Mouse (Mus musculus) adrenal gland, postnatal 4 days (tissue): ENCODE measurements around the gene AY358078. TPM values are rescaled to one million over a fixed set of nuclear protein-coding genes. Genes with fewer than 3 reads are reported as not detected.

Experiments
- microRNA-seq: library from miRNA; unstranded; fragments of <30 nt; microRNA quantifications from one replicate; pipeline ENCODE4 v1.2.0, GENCODE M21; 2021
- total RNA-seq, 2 experiments: library from RNA; stranded (reverse); gene quantifications; 2 replicates each; pipeline ENCODE4 v1.2.3; 2021

Gene AY358078
- total RNA-seq, 2 experiments from 2014 or later, result not detected

Small RNAs within 50 kb of the gene (microRNA-seq; reads per million reads assigned to microRNA genes)
- not detected for gene Gm27375

Other genes with a start within 250 kb of the AY358078 start
- not detected for gene Gm5622, start 247.3 kb upstream of the AY358078 start, total RNA-seq
- gene Gm17175, start 226.0 kb upstream of the AY358078 start, total RNA-seq, result not detected
- gene Gm17174, start 207.9 kb upstream of the AY358078 start, total RNA-seq, result not detected
- gene Gm17078, start 188.7 kb upstream of the AY358078 start, total RNA-seq, result not detected
- gene Gm4181, start 164.4 kb upstream of the AY358078 start, total RNA-seq, result not detected
- gene Gm17079, start 104.6 kb upstream of the AY358078 start, total RNA-seq, result not detected
- not detected for gene Gm5800, start 82.9 kb upstream of the AY358078 start, total RNA-seq
- not detected for gene Ang4, start 26.5 kb upstream of the AY358078 start, total RNA-seq
- under 1 TPM in 1 of 2 experiments, not detected in 1; 0.73 TPM for gene Ear6, start 53.7 kb downstream of the AY358078 start, total RNA-seq
- 10 to 100 TPM; 37.5 to 44.2 TPM for gene Mettl17, start 84.8 kb downstream of the AY358078 start, total RNA-seq
- gene Slc39a2, start 92.8 kb downstream of the AY358078 start, total RNA-seq, result under 1 TPM; 0.82 to 0.95 TPM
- 100 to 1,000 TPM; 155 to 181 TPM for gene Ndrg2, start 114.1 kb downstream of the AY358078 start, total RNA-seq
- not detected for gene Tppp2, start 118.4 kb downstream of the AY358078 start, total RNA-seq
- not detected for gene Rnase13, start 122.7 kb downstream of the AY358078 start, total RNA-seq
- 100 to 1,000 TPM; 102 to 110 TPM for gene Arhgef40, start 184.7 kb downstream of the AY358078 start, total RNA-seq
- 1 to 10 TPM; 1.6 to 3.6 TPM for gene Tmem253, start 215.6 kb downstream of the AY358078 start, total RNA-seq
- gene Zfp219, start 220.7 kb downstream of the AY358078 start, total RNA-seq, result 10 to 100 TPM; 84.4 to 84.6 TPM
- gene Olfr221, start 242.4 kb downstream of the AY358078 start, total RNA-seq, result not detected